Mouse (Mus musculus) heart, embryonic 10.5 days (tissue): Measurements from ENCODE around the gene Gpd2. TPM values are rescaled to one million over a fixed set of nuclear protein-coding genes. Genes with fewer than 3 reads are reported as not detected.

Experiments
- DNase-seq: peaks from one replicate; pipeline ENCODE4 v3.0.0-alpha.2; 2017; ENCODE audit warnings: low spot score
- H3K27ac ChIP-seq: fragments of 300-500 bp; sonication (generic); 2 replicates; pipeline ENCODE4 v1.5.1; 2016; ENCODE audit warnings: mild to moderate bottlenecking
- H3K27me3 ChIP-seq: fragments of 300-500 bp; sonication (generic); 2 replicates; pipeline ENCODE4 v1.6.1; 2016; ENCODE audit warnings: mild to moderate bottlenecking; ENCODE audit not compliant: poor library complexity, insufficient read depth, severe bottlenecking
- H3K36me3 ChIP-seq: fragments of 300-500 bp; sonication (generic); 2 replicates; pipeline ENCODE4 v1.6.1; 2016; ENCODE audit warnings: mild to moderate bottlenecking, moderate library complexity
- H3K4me1 ChIP-seq: fragments of 300-500 bp; sonication (generic); 2 replicates; pipeline ENCODE4 v1.6.1; 2016; ENCODE audit warnings: mild to moderate bottlenecking
- H3K4me3 ChIP-seq: fragments of 300-500 bp; sonication (generic); 2 replicates; pipeline ENCODE4 v1.5.1; 2016; ENCODE audit warnings: mild to moderate bottlenecking, moderate library complexity
- H3K9me3 ChIP-seq: fragments of 300-500 bp; sonication (generic); 2 replicates; pipeline ENCODE4 v1.6.1; 2016; ENCODE audit warnings: mild to moderate bottlenecking, moderate library complexity
- WGBS: fragments of 180-500 bp; shearing (Covaris S2); methylation state at CpG from one replicate; pipeline ENCODE4 v1.1.7; 2016; 5-methylcytosine and 5-hydroxymethylcytosine counted together
- polyA plus RNA-seq: library from polyadenylated mRNA; unstranded; fragments of >200 nt; fragmentation: Nextera tagmentation; extraction: Ambion mirVana; gene quantifications from 2 replicates; pipeline ENCODE4 v1.2.1, GENCODE M21; 2016

The Gpd2 gene
- polyA plus RNA-seq, 1 experiment from 2014 or later, result 18.6 TPM

DNA sequence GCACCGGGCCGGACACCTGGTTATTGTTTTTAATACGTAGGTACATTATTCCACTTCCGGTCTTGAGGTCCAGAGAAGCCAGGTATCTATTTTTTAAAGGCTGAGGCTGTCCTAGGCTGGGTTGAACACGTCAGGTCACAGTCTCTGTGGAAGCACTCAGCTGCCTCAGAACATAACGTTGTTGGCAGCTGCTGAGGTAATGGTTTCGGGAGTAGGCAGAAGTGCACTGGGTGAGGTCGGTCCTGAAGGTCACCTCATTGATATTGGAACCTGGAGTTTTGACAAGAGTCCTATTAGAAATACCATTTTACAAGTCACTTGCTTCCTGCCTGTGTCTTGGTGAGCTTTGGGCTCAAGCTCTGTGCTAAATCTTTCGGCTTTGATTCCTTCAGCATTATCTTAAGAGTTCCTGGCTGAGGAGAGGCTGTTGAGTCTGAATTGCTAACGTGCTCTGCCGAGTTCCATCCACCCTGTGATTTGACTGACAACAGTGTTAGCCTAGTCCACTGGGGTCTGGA is 17.8 kb downstream of the Gpd2 start:
- peak overlapping the region; percentile 36 for H3K27ac ChIP-seq
- DNase-seq, result no peak
- 52% methylated on average over 11 of the region's 11 CpGs for WGBS
- H3K27me3 ChIP-seq, result no peaks in the 10 kb centered on the region
- no peaks in the 10 kb centered on the region for H3K9me3 ChIP-seq
- H3K36me3 ChIP-seq, result no peaks in the 10 kb centered on the region
- peaks cover 20% of the 10 kb centered on the region for H3K4me1 ChIP-seq
- 0 out of 2 replicates have a peak overlapping the region, but pooled peaks have one; percentile 6 for H3K4me3 ChIP-seq

DNA sequence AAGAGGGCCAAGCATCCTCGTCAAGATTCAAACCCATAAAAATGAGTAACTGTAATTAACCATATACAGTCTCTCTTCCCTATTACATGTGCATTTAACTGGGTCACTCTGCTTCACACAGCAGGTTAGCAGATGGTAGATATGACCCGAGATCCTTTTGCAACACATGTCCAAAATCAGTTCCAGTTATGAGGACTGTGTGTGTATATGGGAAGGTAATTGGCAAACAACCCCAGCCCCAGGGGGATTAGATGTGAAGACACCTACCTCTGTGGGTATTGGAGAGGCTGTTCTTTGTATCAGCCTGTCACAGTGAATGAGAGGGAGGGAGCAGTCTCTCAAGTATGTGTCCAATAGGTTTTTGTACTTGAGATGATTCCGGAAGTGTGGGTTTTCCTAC is 18.4 kb downstream of the Gpd2 start:
- 59% methylated on average over 3 of the region's 3 CpGs for WGBS
- DNase-seq, result no peak
- Histone ChIP-seq H3K36me3 (no peaks in the 10 kb centered on the region), H3K4me3 (no peak overlapping the region), H3K4me1 (peaks cover 20% of the 10 kb centered on the region), H3K27ac (no peak overlapping the region; the same call in 1 of the 2 replicates), H3K9me3 (no peaks in the 10 kb centered on the region), H3K27me3 (no peaks in the 10 kb centered on the region)

DNA sequence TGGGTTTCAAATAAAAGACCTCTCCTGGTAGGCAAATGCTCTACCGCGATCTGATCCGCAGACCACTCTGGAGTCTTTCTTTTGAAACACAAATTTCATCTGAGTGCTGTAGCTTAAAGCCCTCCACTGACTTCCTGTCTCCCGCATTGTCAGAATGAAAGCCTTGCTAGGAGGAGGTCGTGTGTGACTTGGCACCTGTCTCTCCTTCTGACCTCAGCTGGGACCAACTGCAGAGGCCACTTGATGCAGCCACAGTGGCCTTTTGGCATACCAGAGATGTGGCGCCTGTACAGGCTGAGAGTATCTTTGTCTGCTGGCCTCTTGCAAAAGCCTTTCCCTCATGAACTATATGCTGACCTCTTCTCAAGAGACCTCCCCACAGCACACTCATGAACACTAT is 19.0 kb downstream of the Gpd2 start:
- no peaks in the 10 kb centered on the region for H3K27me3 ChIP-seq
- H3K36me3 ChIP-seq, result no peaks in the 10 kb centered on the region
- no peak overlapping the region for H3K4me3 ChIP-seq
- no peak for DNase-seq
- WGBS, result 31% methylated on average over 6 of the region's 6 CpGs
- no peaks in the 10 kb centered on the region for H3K9me3 ChIP-seq
- no peak overlapping the region; the same call in 1 of the 2 replicates for H3K27ac ChIP-seq
- peaks cover 20% of the 10 kb centered on the region for H3K4me1 ChIP-seq

DNA sequence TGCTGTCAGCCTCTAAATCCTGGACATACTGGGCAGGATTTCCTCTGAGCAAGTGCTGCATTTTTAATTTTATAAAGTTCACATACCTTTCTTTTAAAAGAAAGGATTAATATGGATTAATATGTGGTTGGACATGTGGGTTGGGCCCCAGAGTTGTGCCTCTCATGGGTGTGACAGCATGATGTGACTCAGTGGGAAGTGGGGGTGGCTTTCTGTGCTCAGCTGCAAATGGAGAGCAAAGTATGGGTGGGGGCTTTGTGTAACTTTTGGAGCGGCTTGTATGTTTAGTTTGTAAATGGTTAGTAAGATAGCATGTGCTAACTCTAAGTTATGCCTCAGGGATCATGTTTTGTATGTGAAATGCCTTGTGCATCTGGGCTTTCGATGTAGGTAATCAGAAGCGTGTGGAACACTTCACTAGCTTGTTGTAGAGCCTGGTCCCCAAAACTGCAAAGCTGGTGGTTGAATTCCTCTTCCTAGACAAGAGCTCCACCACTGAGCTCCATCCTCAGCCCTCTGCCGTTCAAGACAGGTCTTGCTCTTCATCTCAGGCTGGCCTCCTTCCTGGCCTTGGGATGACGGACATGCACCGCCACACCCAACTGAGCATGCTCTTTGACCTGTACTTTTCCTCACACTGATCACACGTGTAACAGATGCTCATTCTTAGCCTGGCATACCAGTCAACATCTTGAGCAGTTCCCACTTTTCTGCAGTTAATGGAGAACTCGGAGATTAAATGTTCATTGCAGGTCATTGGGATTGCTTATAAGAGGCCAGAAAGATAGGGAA is 24.0 kb downstream of the Gpd2 start:
- H3K4me3 ChIP-seq, result no peak overlapping the region
- no peak overlapping the region for H3K27ac ChIP-seq
- no peaks in the 10 kb centered on the region for H3K9me3 ChIP-seq
- 82% methylated on average over 8 of the region's 8 CpGs for WGBS
- DNase-seq, result no peak
- no peaks in the 10 kb centered on the region for H3K27me3 ChIP-seq
- H3K4me1 ChIP-seq, result peaks cover 4% of the 10 kb centered on the region
- H3K36me3 ChIP-seq, result no peaks in the 10 kb centered on the region

DNA sequence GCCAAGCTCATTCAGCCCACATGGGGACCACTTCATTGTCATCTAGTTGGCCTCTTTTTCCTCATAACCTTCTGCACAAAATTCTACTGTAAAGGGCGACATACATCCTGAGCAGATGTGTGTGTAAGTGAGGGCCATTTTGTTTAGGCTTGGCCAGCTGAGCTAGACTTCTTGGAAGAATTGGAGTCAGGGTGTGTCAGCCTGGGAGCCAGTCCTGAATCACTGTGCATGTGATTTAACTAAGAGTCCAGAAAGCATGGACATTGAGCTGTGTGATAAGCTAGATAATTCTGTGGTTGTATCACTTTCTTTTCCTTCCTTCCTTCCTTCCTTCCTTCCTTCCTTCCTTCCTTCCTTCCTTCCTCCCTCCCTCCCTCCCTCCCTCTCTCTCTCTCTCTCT is 26.0 kb downstream of the Gpd2 start:
- Histone ChIP-seq H3K27ac (no peak overlapping the region), H3K9me3 (no peaks in the 10 kb centered on the region), H3K4me1 (no peaks in the 10 kb centered on the region), H3K36me3 (no peaks in the 10 kb centered on the region), H3K4me3 (no peak overlapping the region), H3K27me3 (no peaks in the 10 kb centered on the region)
- no peak for DNase-seq
- WGBS, result 87% methylated on average over 1 of the region's 1 CpGs

DNA sequence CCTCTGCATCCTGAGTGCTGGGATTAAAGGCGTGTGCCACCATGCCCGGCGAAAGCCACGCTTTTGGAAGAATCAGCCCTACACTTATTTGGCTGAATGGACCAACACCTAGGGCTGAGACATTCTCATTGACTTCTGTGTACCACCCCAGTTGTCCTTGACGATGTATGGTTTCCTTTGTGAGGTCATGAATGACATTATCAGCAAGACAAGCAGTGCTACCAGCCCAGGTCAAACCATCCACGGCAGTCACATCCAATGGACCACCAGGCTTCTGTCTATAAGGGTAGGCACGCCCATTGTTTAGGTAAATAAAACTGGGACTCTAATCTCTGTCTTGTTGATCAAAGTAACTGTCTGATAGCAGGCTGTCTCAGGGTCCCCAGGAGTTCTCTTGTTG is 27.5 kb downstream of the Gpd2 start:
- DNase-seq, result no peak
- Histone ChIP-seq H3K27ac (no peak overlapping the region), H3K9me3 (no peaks in the 10 kb centered on the region), H3K36me3 (no peaks in the 10 kb centered on the region), H3K27me3 (no peaks in the 10 kb centered on the region), H3K4me3 (no peak overlapping the region), H3K4me1 (no peaks in the 10 kb centered on the region; the same call in 1 of the 2 replicates)
- WGBS, result 81% methylated on average over 7 of the region's 7 CpGs

DNA sequence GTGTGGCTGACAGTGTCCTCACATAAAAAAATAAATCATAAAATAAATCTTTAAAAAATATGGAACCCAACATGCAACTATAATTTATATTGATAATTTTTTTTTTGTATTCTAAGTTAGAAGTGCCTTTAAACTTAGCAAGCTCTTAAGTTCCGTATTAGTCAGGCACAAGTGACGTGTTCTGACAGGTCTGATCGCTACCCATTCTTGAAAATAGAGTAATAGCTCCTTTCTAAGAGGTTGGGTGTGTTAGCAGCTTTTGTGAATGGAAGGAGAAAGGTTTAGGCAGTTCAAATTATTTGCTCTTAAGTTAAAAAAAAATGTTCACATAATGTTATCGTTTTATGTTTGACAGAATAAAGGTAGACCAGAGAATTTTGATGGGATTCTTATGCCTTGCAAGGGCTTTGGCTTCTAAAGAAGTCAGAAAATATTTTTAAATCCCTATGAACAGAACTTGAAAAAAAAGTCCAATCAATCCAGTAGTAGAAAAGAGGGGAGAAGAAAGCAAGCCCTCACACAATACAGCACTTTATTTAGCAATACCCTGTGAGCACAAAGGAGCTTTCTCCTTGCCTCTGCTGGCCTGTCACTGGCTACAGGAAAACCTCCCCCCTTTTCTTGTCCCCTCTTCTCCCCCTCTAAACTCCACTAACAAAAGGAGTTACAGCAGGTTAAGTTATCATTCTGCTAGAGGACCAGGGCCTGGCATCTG is 29.4 kb downstream of the Gpd2 start:
- no peaks in the 10 kb centered on the region; the same call in 1 of the 2 replicates for H3K4me1 ChIP-seq
- no peak for DNase-seq

DNA sequence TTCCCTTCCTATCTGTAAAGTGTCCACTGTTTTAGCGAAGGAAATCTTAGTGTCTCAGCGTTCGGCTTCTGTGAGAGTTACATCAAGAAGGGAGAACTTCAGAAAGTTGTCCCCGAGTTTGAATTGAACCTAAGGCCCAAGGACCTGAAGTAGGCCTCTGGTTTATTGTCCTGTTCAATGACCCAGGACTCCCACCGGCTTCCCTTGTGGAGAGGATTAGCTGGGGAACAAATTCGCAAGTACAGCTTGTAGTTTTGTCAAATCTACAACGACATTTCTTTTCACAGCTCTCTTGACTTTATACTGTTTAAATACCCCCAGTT is 29.9 kb downstream of the Gpd2 start:
- no peak for DNase-seq
- H3K9me3 ChIP-seq, result no peaks in the 10 kb centered on the region
- no peaks in the 10 kb centered on the region for H3K36me3 ChIP-seq
- 39% methylated on average over 7 of the region's 7 CpGs for WGBS
- H3K4me3 ChIP-seq, result no peak overlapping the region
- no peaks in the 10 kb centered on the region; the same call in 1 of the 2 replicates for H3K4me1 ChIP-seq
- H3K27me3 ChIP-seq, result no peaks in the 10 kb centered on the region
- no peak overlapping the region for H3K27ac ChIP-seq

More for the DNA sequence above, 29.4 kb downstream of the Gpd2 start:
- no peak overlapping the region for H3K4me3 ChIP-seq
- no peaks in the 10 kb centered on the region for H3K36me3 ChIP-seq
- no peaks in the 10 kb centered on the region for H3K9me3 ChIP-seq
- 84% methylated on average over 4 of the region's 4 CpGs for WGBS
- H3K27ac ChIP-seq, result no peak overlapping the region
- no peaks in the 10 kb centered on the region for H3K27me3 ChIP-seq

DNA sequence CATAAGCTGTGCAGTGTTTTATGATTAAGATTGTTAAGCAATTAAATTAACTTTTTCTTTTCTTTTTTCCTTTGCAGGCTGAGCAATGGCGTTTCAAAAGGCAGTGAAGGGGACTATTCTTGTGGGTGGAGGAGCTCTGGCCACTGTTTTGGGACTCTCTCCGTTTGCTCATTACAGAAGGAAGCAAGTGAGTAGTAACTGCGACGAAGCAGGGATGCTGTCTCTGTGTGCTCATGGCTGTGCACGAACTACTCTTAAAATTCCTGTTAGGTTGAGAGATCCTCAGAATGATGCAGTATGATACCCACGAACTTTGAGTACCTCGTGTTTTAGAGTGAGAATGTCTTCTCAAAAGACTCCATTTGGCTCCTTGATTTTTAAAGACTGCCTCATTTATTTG is 30.5 kb downstream of the Gpd2 start:
- 72% methylated on average over 7 of the region's 7 CpGs for WGBS
- Histone ChIP-seq H3K4me3 (no peak overlapping the region), H3K27ac (no peak overlapping the region), H3K4me1 (no peaks in the 10 kb centered on the region; the same call in 1 of the 2 replicates), H3K27me3 (no peaks in the 10 kb centered on the region), H3K9me3 (no peaks in the 10 kb centered on the region), H3K36me3 (no peaks in the 10 kb centered on the region)
- DNase-seq, result no peak

DNA sequence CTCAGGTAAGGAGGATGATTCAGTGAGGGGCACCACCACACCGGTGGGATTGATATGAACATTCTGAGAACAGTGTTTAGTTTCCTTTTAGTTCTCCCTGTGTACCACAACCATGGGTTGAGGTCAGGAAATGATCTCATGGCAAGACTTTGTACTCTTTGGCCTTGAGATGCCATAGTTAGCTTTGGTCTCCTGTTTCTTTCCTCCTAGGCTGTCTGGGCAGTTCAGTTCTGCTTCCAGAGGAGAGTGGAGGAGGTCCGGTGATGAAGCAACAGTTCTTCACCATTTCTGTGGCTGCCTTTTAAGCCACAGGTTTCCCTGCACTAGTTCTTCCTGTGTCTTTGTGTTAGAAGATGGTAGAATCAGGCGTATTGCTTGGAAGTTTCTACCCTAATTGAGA is 31.4 kb downstream of the Gpd2 start:
- no peak for DNase-seq
- Histone ChIP-seq H3K4me3 (no peak overlapping the region), H3K9me3 (no peaks in the 10 kb centered on the region), H3K4me1 (no peaks in the 10 kb centered on the region; the same call in 1 of the 2 replicates), H3K27ac (no peak overlapping the region), H3K27me3 (no peaks in the 10 kb centered on the region), H3K36me3 (no peaks in the 10 kb centered on the region)
- WGBS, result 78% methylated on average over 3 of the region's 3 CpGs

DNA sequence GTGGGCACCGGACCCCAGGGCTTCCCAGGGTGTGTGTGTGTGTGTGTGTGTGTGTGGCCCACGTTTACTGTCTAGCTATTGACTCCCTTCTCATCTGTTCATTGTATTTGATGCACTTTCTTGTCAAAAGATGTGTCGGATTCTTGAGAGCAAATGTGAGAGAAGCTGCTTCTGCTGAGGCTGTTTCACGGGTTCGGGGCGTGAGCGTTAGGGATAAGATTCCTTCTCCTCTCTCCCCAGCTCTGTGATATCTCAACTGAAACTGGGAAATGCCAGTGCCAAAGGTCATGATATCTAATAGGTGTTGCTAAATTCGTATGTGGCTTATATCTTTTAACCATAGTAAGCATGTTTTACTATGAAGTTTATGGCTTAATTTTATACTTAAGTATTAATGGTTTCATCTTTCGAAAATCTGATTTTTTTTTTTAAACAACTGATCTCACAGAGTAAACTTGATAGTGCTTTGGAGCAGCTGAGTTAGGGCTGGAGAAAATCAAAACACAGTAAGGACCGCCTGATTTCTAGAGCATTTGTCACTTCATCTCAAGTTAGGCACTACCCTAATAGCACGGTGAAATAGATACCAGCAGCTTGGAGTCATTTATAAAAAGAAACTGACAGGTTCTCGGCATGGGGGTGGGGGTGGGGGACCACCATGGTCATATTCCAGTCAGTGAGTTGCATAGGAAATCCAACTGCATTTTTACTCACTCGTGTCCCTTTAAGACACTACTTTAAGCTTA is 32.4 kb downstream of the Gpd2 start:
- Histone ChIP-seq H3K4me1 (no peaks in the 10 kb centered on the region; the same call in 1 of the 2 replicates), H3K9me3 (no peaks in the 10 kb centered on the region), H3K27ac (no peak overlapping the region), H3K27me3 (no peaks in the 10 kb centered on the region), H3K4me3 (no peak overlapping the region), H3K36me3 (no peaks in the 10 kb centered on the region)
- 60% methylated on average over 13 of the region's 13 CpGs for WGBS
- no peak for DNase-seq

DNA sequence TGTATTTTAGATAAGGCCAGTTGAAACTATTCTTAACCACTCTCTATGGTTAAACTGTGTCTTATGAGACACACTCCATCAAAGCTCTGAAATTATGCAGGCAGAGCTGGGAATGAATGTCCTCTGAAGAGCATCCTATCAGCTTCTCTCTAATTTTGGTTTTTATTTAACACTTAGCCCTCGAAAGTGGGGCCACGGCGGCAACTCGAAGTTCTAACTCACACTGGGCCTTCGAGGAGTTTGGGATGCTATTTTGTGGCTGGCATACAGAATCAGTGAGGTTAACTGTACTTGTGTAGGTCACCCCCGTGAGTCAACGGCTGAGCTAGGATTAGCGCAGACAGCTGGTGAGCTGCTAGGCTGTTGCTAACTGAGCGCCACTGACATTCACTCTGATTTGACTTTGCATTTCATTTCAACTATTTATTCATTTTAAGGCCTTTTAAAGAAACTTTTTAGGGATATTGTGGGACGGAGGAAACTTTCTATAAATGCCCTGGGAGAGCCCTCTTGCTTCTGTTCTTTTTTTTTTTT is 42.8 kb downstream of the Gpd2 start:
- Histone ChIP-seq H3K36me3 (no peaks in the 10 kb centered on the region), H3K4me1 (0 out of 2 replicates have a peak, but pooled peaks cover 3% of the 10 kb centered on the region), H3K9me3 (no peaks in the 10 kb centered on the region), H3K27me3 (no peaks in the 10 kb centered on the region), H3K4me3 (no peak overlapping the region), H3K27ac (no peak overlapping the region)
- WGBS, result 65% methylated on average over 10 of the region's 10 CpGs
- DNase-seq, result no peak
